Mouse (Mus musculus) mouse trophoblast stem cell (cell line): ENCODE measurements at regions not wholly inside any gene's neighbourhood (a gene's known extent, or its start where the extent isn't known, plus 50 kb on each side); places are given as distances from the start of the nearest gene placed in this dataset.
"Not testable (repeated sequence)": the region's sequence is repeated elsewhere in the genome, so short reads cannot be mapped to it uniquely, and the experiment has no call there.

ENCODE experiments used
- in situ Hi-C, 2 experiments: fragments of 300-500 bp; cut with MseI, MboI; formaldehyde crosslinking; loops; 2 replicates in 1 of 2; 3 replicates in 1 of 2; pipeline ENCODE4 v1.15.1; 2025

DNA sequence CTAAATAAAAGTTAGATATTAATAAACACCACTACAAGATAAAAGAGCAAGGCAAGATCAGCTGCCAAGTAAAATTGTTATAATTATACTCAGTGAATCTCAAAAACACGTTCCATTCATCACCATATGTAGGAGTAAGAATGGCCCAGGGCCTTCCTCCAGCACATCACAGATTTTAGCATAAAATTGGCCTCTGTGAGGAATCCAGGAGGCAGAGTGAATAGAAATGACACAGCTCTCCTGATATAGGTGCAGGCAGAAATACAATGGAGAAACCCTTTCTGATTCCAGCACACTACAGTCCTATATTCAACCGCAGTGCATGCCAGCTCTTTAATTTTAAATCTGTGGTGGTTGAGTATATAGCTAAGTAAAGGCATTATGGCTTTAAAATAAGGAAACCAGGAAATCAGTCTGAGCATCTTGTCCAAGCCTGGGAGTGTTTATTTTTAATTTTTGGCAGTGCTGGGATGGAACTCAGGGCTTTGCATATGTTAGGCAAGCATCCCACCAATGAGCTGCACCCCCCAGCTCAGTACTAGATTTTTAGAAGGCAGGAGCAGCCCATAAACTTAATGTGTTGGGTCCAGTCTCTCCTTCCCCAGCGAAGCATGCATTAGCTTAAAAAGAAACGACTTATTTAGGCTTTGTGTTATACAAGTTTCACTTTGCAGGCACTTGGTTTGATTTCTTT lies 158.3 kb upstream of the Ptprz1 start:
- in situ Hi-C loops, result no loop called here

DNA sequence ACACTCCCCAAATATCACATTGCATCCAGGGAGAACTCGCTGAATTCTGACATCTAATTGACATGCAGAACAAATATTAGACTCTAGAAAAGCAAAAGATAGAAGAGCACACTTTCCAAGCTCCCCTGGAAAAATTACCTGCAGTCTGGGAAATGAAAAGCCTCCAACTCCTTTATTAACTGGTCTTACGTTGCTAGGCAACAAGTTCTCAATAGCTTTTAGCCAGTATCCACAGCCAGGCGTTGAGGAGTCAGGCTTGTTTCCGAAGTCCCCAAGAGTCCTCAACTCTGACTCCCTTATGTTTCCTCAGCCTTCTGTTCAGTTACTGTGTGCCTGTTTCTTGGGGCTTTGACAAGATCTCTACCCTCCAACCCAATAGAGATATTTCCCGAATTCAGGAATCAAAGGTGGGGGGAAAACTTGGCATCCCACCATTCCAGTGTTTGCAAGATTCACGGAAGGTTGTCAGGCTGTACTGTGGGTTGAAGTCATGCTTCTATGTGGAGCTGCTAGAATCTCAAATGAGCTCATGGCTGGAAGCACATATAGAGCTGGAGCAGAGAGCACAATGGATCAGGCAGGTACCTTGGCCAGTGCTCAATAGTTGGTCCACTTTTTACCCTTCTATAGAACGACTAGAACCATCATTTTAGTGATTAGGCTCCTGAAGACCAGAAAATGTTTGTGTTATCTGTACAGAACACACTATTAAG lies 159.0 kb upstream of the Ptprz1 start:
- in situ Hi-C loops, result no loop called here

- in situ Hi-C loops, result no loop called here
These were observed 177.1 kb upstream of the Ptprz1 start for GRCm38 (mm10) chr6:22698187-22698586.

GRCm38 (mm10) chr6:22688678-22689126 lies 186.6 kb upstream of the Ptprz1 start:
- in situ Hi-C loops, result no loop called here

GRCm38 (mm10) chr6:22674586-22674929 lies 200.7 kb upstream of the Ptprz1 start:
- in situ Hi-C loops, result no loop called here

DNA sequence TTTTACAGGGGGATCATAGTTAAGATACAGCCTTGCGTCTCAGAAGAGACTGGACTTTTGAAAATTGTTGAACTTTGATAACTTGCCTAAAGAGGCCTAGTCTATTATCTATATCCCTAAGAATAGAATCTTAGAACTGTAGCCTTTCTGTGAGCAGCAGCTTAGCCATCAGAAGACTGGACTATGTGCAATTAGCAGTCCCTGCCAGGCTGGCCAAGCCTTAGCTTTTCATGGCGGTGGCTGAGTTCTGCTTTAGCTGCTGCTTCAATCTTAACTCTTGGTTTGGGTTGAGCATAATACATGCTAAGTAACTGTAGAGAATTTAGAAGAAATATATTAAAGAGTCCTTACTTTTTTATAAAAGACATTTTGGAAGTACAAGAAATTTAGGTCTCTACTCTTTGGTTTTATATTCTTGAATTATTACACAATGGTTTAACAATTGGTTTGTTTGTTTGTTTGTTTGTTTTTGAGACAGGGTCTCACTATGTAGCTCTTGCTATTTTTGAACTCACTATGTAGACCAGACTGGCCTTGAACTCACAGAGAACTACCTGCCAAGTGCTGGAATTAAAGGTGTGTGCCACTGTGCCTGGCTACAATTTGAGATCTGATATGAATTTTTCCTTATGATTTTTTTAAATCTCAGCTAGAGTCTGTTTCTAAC lies 201.2 kb upstream of the Ptprz1 start:
- in situ Hi-C loops, result no loop called here

DNA sequence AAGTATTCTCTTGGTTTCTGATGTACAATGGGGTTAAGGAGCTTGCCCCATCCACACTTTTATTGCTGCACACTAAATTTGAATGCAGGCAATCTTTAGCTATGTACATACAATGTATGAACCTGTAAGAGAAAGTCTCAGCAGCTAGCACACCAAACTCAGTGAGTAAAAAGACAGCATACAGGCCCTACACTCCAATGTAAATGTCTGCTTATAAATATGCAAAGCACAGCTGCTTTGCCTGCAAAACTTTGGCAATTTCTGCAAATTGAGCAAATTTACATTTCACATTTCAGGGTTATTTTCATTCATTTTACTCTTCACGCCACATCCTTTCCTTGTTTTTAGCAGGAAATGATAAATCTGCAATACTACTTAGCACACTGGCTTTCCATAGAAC lies 203.8 kb upstream of the Ptprz1 start:
- in situ Hi-C loops, result no loop called here

DNA sequence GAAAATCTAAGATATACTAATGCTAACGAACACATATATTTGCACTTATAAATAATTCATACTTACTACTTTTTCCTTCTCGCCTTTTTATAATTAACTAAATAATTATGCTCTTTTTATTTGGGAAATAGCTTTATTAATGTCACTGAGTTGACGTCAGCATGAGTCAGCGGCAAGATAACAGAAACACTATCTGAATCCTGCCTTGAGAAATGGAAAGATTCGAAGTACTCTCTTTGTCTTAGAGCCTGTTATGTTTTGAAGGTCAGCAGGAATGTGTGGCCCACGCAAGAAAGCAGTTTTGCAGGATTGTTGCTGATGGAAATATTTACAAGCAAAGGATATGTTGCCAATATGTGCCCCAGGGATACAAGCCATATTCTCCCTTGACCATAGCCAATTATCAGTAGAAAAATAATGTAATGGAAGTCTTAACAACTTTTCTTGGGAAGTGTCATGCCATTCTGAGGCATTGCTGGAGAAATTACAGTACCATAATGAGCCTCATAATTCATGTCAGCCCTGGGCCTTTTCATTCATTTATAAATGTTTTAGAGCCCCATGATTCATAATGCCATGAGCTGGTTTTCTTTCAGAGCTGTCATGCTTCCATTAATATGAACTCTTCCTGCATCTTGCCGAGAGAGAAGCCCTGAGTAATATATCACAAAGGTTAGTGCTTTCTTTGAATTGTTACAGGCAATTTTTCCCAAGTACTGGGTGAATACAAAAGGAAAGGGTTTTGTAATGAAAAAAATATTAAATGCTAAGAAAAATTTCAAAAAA lies 206.9 kb upstream of the Ptprz1 start:
- in situ Hi-C loops, result no loop called here

DNA sequence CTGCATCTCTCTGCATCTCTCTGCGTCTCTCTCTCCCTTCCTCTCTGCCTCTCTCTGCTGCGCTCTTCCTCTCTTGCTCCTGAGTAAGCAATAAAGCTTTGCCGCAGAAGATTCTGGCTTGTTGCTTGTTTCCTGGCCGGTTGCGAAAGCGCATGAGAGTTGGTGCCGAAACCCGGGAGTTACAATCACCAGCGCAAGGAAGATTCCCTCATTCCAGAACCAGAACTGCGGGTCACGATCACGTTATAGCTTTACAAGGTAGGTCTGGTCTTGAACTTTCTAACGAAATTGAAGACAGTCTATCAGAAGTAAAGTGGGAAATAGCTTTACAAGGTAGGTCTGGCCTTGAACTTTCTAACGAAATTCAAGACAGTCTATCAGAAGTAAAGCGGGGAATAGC lies 217.9 kb upstream of the Ptprz1 start:
- in situ Hi-C loops, result not testable (repeated sequence)

DNA sequence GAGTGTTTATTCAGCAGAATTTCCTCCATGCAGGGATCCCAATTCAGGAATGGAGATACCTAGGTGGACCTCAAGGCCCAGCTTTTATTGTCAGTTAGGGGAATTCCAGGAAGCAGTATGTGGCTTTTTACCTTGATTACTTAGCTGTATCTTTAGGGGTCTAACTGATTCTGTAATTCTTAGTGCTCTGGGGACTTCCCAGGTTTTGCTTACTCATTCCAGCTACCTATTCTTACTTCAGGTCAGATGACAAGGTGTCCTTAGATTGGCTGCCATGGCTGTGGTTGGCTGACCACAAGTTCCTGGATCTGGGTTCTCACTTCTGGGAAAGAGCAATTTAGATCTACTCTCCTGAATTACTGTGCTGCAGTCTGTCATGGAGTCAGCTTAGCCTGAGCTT lies 235.2 kb upstream of the Ptprz1 start:
- in situ Hi-C loops, result no loop called here

DNA sequence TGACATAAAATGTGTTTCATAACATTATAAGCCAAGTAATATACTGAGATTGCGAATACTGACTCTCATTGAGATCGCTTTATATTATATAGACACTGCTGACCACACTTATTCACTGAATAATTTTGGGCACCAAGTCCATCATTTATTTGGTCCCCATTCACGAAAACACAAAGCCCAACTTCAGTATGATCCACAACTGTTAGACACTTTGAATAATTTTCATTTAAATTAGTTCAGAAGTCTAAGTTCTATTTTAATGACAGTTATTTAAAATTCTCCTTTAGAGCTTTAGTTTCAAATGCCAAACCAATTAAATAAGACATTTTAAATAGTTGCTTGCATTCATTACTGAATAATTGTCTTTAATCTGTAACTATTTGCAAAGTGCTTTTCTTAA lies 240.2 kb upstream of the Ptprz1 start:
- in situ Hi-C loops, result no loop called here

DNA sequence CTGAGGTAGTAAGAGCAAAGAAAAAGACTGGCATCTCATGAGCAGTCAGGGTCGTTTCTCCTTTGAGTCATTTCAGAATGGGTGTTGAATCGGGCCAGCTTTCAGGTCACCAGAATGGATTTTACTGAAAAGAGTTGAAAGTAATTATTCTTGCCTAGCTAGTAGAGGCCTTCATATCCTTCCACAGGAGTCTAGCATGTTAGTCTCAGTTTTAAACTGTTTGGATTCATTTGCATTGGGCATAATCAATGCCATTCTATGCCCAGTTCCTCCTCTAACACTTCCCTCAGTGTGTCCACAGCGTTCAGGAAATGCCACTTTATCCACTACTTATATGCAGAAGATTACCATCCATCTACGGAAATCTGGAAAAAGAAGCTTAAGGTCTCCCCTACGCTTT lies 240.6 kb upstream of the Ptprz1 start:
- in situ Hi-C loops, result no loop called here

DNA sequence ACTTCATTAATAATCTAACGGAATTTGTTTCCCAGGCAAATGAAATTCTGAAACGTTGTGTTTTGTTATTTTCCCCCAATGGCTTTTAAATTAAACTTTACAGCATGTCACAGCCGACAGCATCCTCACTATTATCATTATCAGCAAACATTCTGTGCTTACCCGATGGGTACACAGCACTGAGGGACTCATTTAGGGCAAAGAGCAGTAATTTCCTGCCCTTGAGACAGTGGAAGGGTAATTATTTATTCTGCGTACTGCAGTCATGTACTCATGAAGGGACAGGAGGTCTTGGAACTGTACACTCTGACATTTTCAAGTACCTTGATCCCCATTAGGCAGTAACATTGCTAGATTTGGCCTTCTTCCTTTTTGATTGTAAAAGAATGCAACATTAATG lies 235.5 kb upstream of the Fam3c start:
- in situ Hi-C loops, result no loop called here

DNA sequence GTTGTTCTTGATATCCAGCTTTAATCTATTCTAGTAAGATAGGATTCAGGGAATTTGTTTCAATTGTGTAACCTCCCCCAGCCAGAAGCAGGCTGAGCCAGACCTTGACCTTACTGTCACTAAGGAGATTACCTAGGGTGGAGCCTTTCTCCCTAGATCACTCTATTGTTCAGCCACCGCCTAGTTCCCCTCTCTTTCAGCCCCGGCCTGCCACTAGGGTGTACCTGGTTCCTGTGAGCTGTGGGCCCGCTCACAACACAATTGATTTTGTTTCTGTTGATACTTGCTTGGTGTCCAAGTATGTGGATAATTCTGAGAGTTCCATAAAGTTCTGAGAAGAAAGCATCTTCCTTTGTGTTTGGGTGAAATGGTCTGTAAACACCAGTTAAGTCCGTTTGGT lies 228.8 kb upstream of the Fam3c start:
- in situ Hi-C loops, result no loop called here

- in situ Hi-C loops, result no loop called here
These were observed 216.9 kb upstream of the Fam3c start for GRCm38 (mm10) chr6:22572925-22573324.

DNA sequence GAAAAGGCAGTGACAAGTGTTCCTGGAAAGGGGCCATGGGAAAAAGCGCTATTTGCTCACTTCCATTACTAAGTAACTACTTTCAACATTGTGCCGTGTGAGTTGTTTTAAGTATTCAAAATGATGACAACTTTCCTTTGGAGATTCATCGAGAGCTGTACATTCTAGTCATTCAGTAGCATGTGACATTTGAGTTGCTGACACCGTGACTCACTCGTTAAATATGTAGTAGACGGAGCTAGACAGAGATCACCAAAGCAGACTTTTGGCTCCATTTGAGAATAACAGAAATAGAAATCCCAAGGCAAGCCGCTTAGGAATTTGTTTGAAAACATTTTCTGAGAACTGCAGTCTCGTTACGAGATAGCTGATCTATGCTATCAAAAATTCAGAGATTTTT lies 211.8 kb upstream of the Fam3c start:
- in situ Hi-C loops, result no loop called here

GRCm38 (mm10) chr6:22548296-22549245 lies 192.5 kb upstream of the Fam3c start:
- in situ Hi-C loops, result no loop called here

DNA sequence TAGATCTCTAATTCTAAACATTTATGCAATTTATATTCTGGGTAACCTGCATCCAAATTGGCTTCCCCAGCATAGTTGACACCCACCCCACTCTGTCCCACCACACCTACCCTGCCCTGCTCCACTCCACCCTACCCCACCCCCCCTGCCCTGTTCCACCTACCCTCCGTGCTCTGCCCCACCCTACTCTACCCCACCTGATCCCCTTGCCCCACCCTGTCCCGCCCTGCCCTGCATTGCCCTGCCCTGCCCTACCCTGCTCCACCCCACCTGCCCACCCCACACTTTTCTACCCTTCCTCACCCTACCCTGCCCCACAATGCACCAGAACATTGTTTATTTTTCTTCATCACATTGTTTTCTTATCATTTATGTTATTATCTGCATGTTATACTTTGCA lies 185.6 kb upstream of the Fam3c start:
- in situ Hi-C loops, result no loop called here

DNA sequence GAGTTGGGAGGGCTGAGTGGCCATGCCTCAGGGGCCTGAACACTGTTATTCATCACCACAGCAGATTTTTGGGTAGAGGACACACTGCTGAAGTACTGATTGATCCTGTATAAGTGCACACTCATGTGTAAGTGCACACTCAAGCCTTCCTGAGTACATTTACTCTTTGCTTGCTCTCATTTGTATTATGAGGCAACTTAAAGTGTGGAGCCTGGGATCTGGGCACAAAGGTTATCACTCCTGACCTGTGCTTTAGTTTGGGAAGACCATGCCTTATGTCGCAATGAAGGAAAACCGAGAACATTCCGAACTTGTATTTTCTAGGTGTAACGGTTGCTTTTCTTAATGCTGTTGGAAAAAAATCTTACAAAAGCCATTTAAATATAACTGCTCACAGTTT lies 182.2 kb upstream of the Fam3c start:
- in situ Hi-C loops, result no loop called here

- in situ Hi-C loops, result no loop called here
These were observed 168.3 kb upstream of the Fam3c start for GRCm38 (mm10) chr6:22524384-22524783.

DNA sequence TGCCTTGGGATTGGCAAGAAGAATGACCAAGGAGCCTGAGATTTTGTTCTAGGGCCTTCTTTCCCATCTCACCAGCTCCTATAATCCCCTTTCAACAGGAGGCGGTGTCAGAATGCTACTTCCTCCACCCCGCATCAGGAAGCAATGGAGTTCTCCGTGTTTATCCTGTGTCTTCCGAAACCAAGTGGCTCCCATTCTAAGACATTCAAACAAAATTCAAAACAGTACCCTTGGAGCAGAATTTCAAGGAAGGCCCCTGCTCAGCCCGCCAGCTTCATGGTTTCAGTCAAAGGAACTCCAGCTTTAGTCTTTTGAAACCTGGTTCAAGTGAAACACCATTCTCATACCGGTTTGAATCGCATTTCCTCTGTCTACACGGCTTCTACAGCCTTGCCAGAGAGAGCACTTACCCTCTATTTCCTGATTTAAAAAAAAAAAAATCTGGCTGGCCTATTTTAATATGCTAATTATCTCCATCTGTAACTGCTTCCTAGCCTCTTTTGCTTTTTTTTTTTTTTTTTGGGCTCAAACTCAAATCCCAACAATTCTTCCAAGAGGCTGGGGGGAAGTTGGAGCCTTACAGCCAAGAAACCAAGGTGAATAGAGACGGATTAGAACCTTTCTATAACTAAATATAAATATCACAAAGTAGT lies 167.7 kb upstream of the Fam3c start:
- in situ Hi-C loops, result no loop called here
